Mouse (Mus musculus) brain, adult 2 months (tissue): ENCODE results near the gene Ahrr.

ENCODE experiments used
- DNase-seq: peaks from one replicate; pipeline ENCODE4 v3.0.0; 2011; ENCODE audit warnings: low read depth, low spot score

Ahrr gene

DNA sequence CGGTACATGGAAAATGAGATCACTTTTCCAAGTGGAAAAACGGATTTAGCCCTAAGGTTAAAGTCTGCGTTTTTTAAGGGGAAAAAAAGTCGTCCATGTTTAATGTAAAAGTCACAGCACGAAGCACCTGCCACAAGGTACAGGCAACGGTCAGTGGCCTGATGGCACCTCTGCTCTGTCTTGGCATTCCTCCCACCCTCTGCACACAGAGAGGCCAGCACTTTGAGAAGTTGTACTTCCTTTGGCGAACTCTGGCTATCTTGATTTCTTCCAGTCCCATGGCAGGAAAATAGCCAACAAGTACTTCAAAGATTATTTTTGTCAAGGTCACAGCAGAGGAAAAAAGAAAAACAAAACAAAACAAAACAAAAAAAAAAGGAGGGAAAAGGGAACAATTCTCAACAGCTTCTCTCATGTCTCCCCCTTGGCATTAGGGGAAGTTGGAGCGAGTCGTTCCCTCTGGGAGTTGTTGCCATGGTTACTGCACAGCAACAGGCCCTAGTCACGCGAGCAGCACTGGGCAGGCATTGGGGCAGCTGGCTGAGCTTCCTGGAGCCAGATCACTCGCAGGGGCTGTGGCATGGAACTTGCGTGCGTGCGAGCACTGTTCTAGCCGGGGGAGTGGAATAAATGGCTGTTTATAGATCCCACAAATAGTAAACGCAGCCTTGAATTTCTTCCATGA is 46.8 kb downstream of the Ahrr start:
- peak; percentile 78 for DNase-seq

DNA sequence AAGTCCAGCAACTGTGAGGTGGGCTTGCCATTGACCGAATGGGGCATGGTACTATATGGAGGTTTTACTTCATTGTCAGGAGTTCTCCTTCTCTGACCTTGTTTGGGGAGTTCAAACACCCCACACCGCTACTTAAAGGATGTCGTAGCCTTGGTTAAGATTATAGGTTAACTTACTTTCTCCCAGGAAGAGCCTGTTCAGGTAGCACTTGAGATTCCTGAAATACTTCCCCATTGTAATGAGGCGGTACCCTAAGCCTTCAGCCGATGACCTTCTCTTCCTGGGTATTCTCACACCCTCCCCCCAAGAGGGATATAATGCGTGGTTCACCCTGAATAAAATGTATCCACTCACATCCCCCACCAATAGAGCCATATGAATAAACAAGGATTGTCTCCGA is 54.6 kb downstream of the Ahrr start:
- no peak for DNase-seq

DNA sequence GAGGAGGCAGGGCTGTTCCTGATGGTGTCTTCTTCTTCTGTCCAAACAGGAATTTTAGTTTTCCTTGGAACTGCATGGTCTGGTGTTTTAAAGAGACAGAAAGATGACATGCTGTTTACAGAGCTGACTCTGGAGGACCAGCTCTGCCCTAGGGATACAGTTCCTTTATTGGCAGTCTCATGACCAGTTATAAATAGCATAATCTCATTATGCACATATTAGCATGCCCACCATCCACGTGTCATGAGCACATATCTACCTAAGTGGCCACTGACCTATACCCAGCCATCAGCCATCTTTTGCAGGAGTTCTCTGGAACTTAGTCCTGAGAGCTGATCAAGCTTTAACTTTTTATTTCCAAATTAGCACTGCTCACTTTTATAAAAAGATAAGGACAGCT is 71.5 kb downstream of the Ahrr start:
- DNase-seq: no peak

DNA sequence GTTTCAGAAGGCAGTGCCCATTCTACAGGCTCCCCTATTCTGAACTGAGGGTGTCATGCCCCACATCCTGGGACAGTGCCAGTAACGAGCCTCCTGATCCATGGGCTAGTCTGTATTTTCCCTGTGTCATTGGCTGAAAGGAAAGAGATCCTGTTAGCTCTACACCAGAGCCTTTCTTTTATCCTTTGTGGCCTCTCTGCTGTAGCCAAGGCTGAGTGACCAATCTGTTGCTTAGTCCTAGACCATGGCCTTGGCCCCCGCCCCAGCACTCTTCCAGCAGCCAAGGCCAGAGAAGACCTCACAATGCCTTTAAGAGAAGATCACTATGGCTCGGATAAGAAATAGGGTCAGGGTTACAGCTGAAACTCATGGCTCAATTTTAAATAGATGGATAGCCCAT is 73.7 kb downstream of the Ahrr start:
- no peak for DNase-seq

DNA sequence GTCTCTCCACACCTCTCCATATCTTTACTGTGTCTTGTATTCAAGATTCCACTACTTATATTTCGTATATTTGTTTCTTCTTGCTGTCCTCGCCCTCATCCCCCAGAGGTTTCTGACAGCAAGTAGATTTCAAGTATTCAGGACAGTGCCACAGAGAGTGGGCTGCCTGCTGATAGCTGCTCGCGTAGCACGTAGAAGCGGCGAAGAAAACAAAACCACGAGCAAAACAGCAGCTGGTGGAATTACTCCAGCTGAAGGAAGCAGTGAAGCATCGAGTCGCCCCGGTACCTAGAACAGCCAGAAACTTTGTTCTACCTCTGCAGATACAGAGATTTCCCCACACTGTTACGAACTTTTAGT is 83.2 kb downstream of the Ahrr start:
- peak; percentile 59 for DNase-seq

DNA sequence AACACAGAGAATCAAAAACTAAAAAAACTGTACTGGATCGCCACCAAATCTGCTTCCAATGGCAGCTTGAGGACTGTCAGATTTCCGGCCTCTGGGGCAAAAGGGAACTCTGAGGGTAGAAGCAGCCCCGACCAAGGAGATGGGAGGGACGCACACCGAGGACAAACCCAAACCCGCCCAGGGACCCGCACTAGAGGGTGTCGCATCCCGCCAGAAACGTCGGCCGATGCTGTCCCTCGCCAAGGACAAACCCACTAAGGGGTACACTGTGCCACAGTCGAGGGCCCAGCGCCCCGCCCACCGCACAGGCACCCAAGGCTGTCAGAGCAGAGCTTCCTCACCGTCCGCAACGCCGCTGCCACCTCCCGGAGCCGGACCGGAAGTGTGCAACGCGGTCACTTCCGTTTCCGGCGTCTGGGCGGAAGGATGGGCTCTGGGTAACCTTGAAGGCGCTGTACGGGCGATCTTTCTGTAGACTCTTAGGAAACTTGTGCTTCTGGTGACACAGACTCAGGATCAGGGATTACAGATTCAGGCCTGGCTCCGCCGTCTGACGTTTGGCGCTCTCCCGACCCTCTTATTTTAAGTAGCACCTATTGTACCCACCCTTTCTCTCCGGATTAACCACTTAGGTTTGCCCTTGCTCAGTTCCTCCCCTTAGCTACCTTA is 83.7 kb downstream of the Ahrr start, which contains the start of gene Exoc3:
TSS of gene Exoc3 (minus strand) at position 416 of the 669 bp plus-strand sequence.
- peak; percentile 96 for DNase-seq

DNA sequence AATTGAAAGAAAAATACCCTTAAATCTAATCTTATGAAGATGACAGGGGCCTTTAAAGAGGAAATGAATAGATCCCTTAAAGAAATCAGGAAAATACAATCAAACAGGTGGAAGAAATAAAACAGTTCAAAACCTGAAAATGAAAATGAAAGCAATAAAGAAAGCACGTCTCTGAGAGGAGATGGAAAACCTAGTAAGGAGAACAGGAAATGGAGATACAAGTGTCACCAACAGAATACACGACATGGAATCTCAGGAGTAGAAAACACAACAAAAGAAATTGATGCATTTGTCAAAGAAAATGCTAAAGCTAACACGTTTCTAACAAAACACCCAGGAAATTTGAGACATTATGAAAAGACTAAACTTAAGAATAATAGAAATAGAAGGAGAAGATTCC is 95.7 kb downstream of the Ahrr start:
- DNase-seq: no peak

DNA sequence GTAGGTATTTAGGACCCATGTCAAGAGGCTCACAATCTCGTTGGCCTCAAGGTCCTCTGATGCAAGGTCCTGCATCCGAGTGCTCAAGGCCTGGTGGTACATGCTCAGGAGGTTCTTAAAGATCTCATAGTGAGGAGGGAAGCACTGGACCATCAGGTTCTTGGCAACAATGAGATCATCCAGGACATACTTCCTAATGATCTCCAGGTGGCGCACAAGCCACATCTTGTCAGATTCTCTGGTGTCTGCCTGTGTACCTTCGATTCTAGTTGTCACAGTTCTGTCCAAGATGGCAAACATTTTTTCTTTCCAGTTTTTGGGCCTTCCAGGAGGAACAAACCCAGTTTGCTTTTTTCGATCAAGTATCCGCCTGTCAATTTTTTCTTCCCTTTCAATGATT is 99.5 kb downstream of the Ahrr start:
- DNase-seq: peak; percentile 41

DNA sequence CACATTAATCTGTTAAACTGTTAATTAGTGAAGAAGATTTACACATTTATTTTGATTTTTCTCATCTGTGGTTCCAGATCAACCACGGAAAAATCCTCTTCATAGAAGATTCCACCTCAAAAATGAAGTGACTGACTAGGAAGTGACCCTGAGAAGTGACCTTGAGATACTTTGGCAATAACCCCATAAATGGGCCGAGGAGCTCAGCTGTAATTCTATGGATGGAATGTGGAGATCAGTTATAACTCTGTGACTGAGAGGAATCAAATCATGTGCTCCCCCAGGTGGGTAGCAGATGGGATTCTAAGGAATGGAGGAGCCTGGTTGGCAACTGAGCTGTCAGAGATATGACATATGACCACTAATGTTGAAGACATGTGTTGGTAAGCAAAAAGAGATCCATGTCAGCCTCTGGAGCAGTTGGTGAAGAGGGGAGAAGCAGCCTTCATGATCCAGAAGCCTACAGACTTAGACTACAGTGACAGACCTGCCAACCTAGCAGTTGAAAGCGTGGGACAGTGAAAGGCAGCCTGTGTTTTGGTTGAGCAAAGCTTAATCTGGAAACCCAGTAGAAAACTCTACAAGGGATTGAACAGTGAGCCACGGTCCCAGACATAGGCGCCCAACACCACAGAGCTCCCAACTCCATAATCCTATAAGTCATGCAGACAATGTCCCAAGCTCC is 109.0 kb downstream of the Ahrr start:
- DNase-seq: peak; percentile 41

DNA sequence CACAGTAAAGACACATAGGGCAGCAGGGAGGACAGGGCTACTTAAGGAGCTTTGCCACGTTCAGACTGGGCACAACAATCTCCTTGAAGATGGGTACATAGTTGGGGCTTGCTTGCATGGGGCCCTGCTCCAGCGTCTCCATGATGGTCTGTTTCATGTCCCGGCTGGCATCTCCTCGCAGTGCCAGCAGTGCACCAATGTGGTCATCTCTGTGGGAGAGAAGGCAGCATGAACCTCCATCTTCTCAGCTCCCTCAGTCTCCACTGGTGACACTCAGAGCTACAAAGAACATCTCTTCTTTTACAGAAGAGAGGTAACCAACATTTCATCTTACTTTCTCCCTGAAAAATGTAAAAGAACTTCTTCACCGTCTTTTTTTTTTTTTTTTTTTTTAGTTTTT is 120.1 kb downstream of the Ahrr start:
- no peak for DNase-seq

DNA sequence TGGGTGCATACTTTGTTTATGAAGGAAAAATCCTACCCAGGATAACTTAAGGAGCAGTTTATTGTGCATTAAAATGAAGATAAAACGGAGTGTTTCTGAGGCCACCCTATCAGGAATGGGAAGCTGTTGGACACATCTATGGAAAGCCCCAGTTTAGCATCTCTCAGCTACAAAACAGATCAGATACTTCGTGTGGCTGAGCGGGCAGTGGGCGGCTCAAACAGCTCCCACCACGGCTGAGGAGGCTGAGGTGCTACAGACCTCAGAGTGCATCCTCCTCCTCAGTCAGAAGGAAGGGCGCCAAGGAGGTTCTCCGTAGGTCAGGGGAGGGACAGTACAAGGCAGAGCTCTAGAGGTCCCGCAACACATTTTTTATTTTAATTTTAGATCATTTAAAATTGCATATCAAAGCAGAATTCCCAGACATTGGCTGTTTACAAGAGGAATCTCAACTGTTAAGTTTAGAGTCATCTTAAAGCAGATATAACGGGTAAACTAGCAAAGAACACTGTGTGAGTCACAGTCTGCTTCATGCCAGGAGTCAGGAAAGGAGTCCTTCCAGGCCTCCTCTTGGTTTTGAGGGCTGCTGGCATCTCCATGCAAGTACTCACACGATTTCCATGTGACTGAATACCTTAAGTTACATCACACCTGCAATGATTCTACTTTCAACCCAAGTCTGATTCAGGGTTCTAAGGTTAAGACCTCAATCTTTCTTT is 122.5 kb downstream of the Ahrr start:
- DNase-seq: peak; percentile 61

DNA sequence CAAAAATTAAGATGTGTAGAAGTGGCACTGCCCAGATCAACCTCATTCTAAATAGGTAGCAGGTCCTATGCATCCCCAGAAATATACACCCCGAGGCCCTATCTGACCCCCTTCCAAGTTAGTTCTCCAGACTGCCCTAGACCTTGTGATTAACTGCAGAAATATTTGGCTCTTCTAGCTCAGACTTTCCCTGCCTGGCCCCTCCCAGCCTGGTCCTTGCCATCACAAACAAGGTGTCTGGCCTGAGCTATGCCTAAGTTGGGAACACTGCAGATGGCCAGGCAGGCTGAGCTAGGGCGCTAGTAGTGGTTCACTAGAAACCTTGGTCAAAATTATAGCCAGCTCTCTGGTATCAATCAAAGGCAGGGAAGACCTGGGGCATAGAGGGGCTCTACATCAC is 124.6 kb downstream of the Ahrr start:
- no peak for DNase-seq

DNA sequence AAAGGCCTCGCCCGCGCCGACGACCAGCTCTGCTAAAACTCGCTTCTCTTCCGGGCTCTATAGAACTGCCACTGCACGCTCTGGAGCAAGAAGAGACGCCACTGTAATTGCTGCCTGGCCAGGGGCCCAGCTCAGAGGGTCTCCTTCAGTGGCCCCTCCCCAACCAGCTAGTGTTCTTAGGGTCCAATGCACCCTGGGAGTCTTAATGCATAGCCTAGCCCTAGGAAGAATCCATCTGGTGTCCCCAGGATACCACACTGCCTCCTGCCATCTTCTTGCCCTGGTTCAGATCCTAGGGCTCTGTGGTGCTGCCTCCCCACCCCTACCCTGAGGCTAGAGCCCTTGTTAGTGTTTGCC is 125.1 kb downstream of the Ahrr start:
- DNase-seq: no peak

DNA sequence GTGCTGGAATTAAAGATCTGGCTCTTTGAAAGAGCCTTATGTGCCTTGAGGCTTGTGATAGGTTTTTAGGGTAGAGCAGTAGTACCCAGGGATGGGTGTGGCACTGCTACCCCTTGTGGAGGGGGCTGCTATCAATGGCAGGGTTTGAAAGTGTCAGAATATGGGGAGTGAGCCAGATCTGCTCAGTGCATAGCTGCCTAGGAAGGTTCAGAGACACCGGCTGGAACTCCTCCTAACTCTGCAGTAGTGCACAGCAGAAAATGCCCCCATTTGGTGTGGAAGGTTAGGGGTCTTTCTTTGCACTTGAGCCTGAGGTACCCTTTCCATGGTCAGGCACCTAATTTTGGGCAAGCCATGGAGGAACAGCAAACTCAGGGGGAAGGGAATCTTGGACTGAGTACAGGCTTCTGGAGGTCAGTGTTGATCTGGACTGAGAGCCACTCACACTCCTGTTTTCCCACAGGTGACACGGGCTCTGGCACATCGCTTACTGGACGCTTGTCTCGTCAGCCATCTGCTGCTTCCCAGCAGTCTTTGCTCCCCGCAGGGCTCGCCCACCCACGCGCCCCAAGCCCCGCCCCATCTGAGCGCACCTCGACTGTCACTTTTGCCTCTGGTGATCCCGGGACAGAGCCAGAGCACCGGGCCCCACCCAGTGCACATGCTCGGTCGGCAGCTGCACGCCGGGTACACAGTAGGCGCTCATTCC is 125.6 kb downstream of the Ahrr start:
- DNase-seq: peak; percentile 61
